Mouse (Mus musculus) olfactory bulb, adult 2 months (tissue): ENCODE measurements around the gene Usp1.

Source experiments
- CTCF ChIP-seq: fragments of 200-500 bp; IDR thresholded peaks from 2 replicates; pipeline ENCODE4 v1.5.1; 2012; ENCODE audit warnings: low read depth, mild to moderate bottlenecking, low read length, moderate library complexity; ENCODE audit not compliant: insufficient read depth
- POLR2A ChIP-seq: fragments of 200-500 bp; IDR thresholded peaks from 2 replicates; pipeline ENCODE4 v1.6.1; 2012; ENCODE audit warnings: mild to moderate bottlenecking, low read depth, low read length, moderate library complexity; ENCODE audit not compliant: insufficient read depth

DNA sequence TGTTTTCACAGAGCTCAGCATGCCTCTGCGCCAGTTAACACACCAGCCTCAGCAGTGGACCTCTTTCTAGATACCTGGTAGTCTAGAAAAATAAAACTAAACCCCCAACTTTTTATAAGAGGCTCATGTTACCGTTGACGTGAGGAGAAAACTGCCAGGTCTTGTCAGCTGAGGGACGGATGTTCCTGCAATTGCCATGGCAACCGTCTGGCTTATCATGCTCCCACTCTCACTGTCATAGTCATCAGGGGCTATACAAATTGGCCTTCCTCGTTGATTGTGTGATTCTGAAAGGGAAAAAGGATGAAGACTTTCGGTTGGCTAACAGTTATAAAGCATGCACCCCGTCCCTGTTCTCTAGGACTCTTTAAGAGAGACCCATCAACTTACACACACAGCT, 52.1 kb downstream of the Usp1 start:
- no peak for TF ChIP-seq CTCF
- no peak for TF ChIP-seq POLR2A
